Mouse (Mus musculus): ENCODE measurements around the gene Kcnj9. TPM values are rescaled to one million over a fixed set of nuclear protein-coding genes. Genes with fewer than 3 reads are reported as not detected.

Gene Kcnj9
- total and polyA plus RNA-seq, 2 experiments: 0.02 to 0.09 TPM

GRCm38 (mm10) chr1:172305153-172305552 lies 24.0 kb downstream of the Kcnj9 start:
- Histone ChIP-seq H3K4me1 (ENCODE audit: control insufficient read depth, insufficient read depth, low read length) (peaks cover 8% of the 10 kb centered on the region; the same call in 1 of the 2 replicates), H3K9ac (ENCODE audit: low read depth, low read length) (no peak overlapping the region), H3K79me2 (ENCODE audit: control insufficient read depth, insufficient read depth, low read length) (no peaks in the 10 kb centered on the region), H3K27ac (replicated peaks; ENCODE audit: insufficient read depth, low read depth, low read length) (no peak overlapping the region), H3K27me3 (ENCODE audit: control insufficient read depth, insufficient read depth, low read length) (no peaks in the 10 kb centered on the region), H3K4me3 (ENCODE audit: insufficient read depth, low read depth, low read length) (no peak overlapping the region), H3K36me3 (ENCODE audit: control insufficient read depth, insufficient read depth, low read length) (no peaks in the 10 kb centered on the region)
- WGBS: 95% methylated on average over 2 of the region's 2 CpGs
- no peak for DNase-seq (ENCODE audit: extremely low read depth, low read depth, low spot score)
- TF ChIP-seq CTCF (IDR thresholded peaks at IDR 0.05; ENCODE audit: low read depth, low read length) (no peak), POLR2A (IDR thresholded peaks at IDR 0.05; ENCODE audit: extremely low read depth, insufficient read depth, low read length) (no peak)

- DNase-seq (ENCODE audit: extremely low read depth, low read depth, low spot score): no peak
- H3K36me3 ChIP-seq (ENCODE audit: control insufficient read depth, insufficient read depth, low read length): no peaks in the 10 kb centered on the region
- H3K27me3 ChIP-seq (ENCODE audit: control insufficient read depth, insufficient read depth, low read length): no peaks in the 10 kb centered on the region
- H3K27ac ChIP-seq (replicated peaks; ENCODE audit: insufficient read depth, low read depth, low read length): no peak overlapping the region
- no peak for TF ChIP-seq POLR2A (IDR thresholded peaks at IDR 0.05; ENCODE audit: extremely low read depth, insufficient read depth, low read length)
- TF ChIP-seq CTCF (IDR thresholded peaks at IDR 0.05; ENCODE audit: low read depth, low read length): no peak
- H3K4me1 ChIP-seq (ENCODE audit: control insufficient read depth, insufficient read depth, low read length): peaks cover 6% of the 10 kb centered on the region; the same call in 1 of the 2 replicates
- 79% methylated on average over 6 of the region's 6 CpGs for WGBS
- H3K9ac ChIP-seq (ENCODE audit: low read depth, low read length): no peak overlapping the region
- no peak overlapping the region for H3K4me3 ChIP-seq (ENCODE audit: insufficient read depth, low read depth, low read length)
- no peaks in the 10 kb centered on the region for H3K79me2 ChIP-seq (ENCODE audit: control insufficient read depth, insufficient read depth, low read length)
These were observed 24.7 kb downstream of the Kcnj9 start for GRCm38 (mm10) chr1:172304443-172304842.

DNA sequence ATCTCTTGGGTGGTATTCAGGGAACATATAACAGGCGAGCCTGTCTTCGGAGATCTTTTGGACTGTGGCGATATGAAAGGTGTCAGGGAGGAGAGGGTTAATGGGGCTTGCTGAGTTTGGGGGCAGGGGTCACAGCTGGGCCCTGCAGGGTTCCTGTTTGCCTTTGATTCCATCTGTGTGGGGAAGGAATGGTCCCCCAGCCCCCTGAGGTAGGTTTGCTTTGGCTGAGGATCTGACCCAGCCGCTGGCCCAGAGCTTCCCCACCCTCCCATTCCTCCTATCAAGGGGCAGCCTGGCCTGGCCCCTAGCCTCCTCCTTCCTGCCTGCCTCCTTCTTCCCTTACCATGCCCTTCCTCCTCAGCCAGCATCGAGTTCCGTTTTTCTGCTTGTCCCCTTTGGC lies 26.3 kb downstream of the Kcnj9 start:
- 47% methylated on average over 6 of the region's 6 CpGs for WGBS
- H3K36me3 ChIP-seq (ENCODE audit: control insufficient read depth, insufficient read depth, low read length): no peaks in the 10 kb centered on the region
- H3K4me3 ChIP-seq (ENCODE audit: insufficient read depth, low read depth, low read length): no peak overlapping the region
- no peak overlapping the region for H3K27ac ChIP-seq (replicated peaks; ENCODE audit: insufficient read depth, low read depth, low read length)
- no peak for TF ChIP-seq CTCF (IDR thresholded peaks at IDR 0.05; ENCODE audit: low read depth, low read length)
- no peak for TF ChIP-seq POLR2A (IDR thresholded peaks at IDR 0.05; ENCODE audit: extremely low read depth, insufficient read depth, low read length)
- H3K79me2 ChIP-seq (ENCODE audit: control insufficient read depth, insufficient read depth, low read length): no peaks in the 10 kb centered on the region
- no peak overlapping the region for H3K9ac ChIP-seq (ENCODE audit: low read depth, low read length)
- H3K27me3 ChIP-seq (ENCODE audit: control insufficient read depth, insufficient read depth, low read length): no peaks in the 10 kb centered on the region
- peaks cover 2% of the 10 kb centered on the region; the same call in 1 of the 2 replicates for H3K4me1 ChIP-seq (ENCODE audit: control insufficient read depth, insufficient read depth, low read length)
- DNase-seq (ENCODE audit: extremely low read depth, low read depth, low spot score): no peak

- H3K4me3 ChIP-seq (ENCODE audit: insufficient read depth, low read depth, low read length): no peak overlapping the region
- no peak overlapping the region for H3K9ac ChIP-seq (ENCODE audit: low read depth, low read length)
- no peaks in the 10 kb centered on the region for H3K36me3 ChIP-seq (ENCODE audit: control insufficient read depth, insufficient read depth, low read length)
- 62% methylated on average over 3 of the region's 3 CpGs for WGBS
- H3K79me2 ChIP-seq (ENCODE audit: control insufficient read depth, insufficient read depth, low read length): no peaks in the 10 kb centered on the region
- H3K27ac ChIP-seq (replicated peaks; ENCODE audit: insufficient read depth, low read depth, low read length): no peak overlapping the region
- TF ChIP-seq CTCF (IDR thresholded peaks at IDR 0.05; ENCODE audit: low read depth, low read length) (no peak), POLR2A (IDR thresholded peaks at IDR 0.05; ENCODE audit: extremely low read depth, insufficient read depth, low read length) (no peak)
- no peaks in the 10 kb centered on the region for H3K4me1 ChIP-seq (ENCODE audit: control insufficient read depth, insufficient read depth, low read length)
- H3K27me3 ChIP-seq (ENCODE audit: control insufficient read depth, insufficient read depth, low read length): no peaks in the 10 kb centered on the region
- no peak for DNase-seq (ENCODE audit: extremely low read depth, low read depth, low spot score)
These were observed 26.8 kb downstream of the Kcnj9 start for GRCm38 (mm10) chr1:172302311-172302710.

- Histone ChIP-seq H3K9ac (ENCODE audit: low read depth, low read length) (no peak overlapping the region), H3K27ac (replicated peaks; ENCODE audit: insufficient read depth, low read depth, low read length) (no peak overlapping the region), H3K27me3 (ENCODE audit: control insufficient read depth, insufficient read depth, low read length) (no peaks in the 10 kb centered on the region), H3K4me3 (ENCODE audit: insufficient read depth, low read depth, low read length) (no peak overlapping the region), H3K4me1 (ENCODE audit: control insufficient read depth, insufficient read depth, low read length) (no peaks in the 10 kb centered on the region), H3K36me3 (ENCODE audit: control insufficient read depth, insufficient read depth, low read length) (no peaks in the 10 kb centered on the region), H3K79me2 (ENCODE audit: control insufficient read depth, insufficient read depth, low read length) (no peaks in the 10 kb centered on the region)
- no peak for DNase-seq (ENCODE audit: extremely low read depth, low read depth, low spot score)
- WGBS: 83% methylated on average over 12 of the region's 12 CpGs
- TF ChIP-seq POLR2A (IDR thresholded peaks at IDR 0.05; ENCODE audit: extremely low read depth, insufficient read depth, low read length): no peak
- no peak for TF ChIP-seq CTCF (IDR thresholded peaks at IDR 0.05; ENCODE audit: low read depth, low read length)
These were observed 27.9 kb downstream of the Kcnj9 start for GRCm38 (mm10) chr1:172301180-172301579.

DNA sequence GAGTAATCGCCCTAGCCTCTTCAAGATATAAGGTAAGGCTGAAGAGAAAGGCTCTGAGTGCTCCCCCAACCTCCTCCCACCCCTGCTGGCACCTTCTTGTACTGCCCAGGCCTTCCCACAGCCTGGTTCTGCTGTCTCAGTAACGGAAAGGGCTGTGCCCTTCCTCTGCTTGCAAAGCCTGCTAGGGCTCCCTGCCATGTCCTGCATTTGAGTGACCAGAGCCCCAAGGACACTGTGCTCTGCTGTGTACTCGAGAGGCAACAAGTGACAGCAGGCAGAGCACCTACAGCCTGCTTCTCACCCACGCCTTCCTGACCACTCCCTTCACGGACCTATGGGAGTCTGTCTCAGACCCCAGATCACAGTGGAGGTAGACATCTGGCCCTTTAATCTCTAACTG lies 28.9 kb downstream of the Kcnj9 start:
- H3K79me2 ChIP-seq (ENCODE audit: control insufficient read depth, insufficient read depth, low read length): no peaks in the 10 kb centered on the region
- DNase-seq (ENCODE audit: extremely low read depth, low read depth, low spot score): no peak
- TF ChIP-seq CTCF (IDR thresholded peaks at IDR 0.05; ENCODE audit: low read depth, low read length): no peak
- no peak for TF ChIP-seq POLR2A (IDR thresholded peaks at IDR 0.05; ENCODE audit: extremely low read depth, insufficient read depth, low read length)
- H3K36me3 ChIP-seq (ENCODE audit: control insufficient read depth, insufficient read depth, low read length): no peaks in the 10 kb centered on the region
- no peak overlapping the region for H3K27ac ChIP-seq (replicated peaks; ENCODE audit: insufficient read depth, low read depth, low read length)
- 83% methylated on average over 5 of the region's 5 CpGs for WGBS
- no peaks in the 10 kb centered on the region for H3K27me3 ChIP-seq (ENCODE audit: control insufficient read depth, insufficient read depth, low read length)
- no peak overlapping the region for H3K9ac ChIP-seq (ENCODE audit: low read depth, low read length)
- no peak overlapping the region for H3K4me3 ChIP-seq (ENCODE audit: insufficient read depth, low read depth, low read length)
- H3K4me1 ChIP-seq (ENCODE audit: control insufficient read depth, insufficient read depth, low read length): no peaks in the 10 kb centered on the region

All from liver, adult 2 months (tissue).